Mouse (Mus musculus) cerebellum, adult 18-20 months (tissue): Measurements from ENCODE around the gene Neurl1a.

ENCODE experiments used
- DNase-seq, 2 experiments: peaks; one replicate each; pipeline ENCODE4 v3.0.0; 2021

Gene Neurl1a

GRCm38 (mm10) chr19:47216766-47217165 lies 38.1 kb downstream of the Neurl1a start:
- DNase-seq = no peak

- DNase-seq = no peak
Measured at GRCm38 (mm10) chr19:47219622-47220021, 41.0 kb downstream of the Neurl1a start.

GRCm38 (mm10) chr19:47220232-47220631 lies 41.6 kb downstream of the Neurl1a start:
- no peak for DNase-seq

- no peak for DNase-seq
Measured at GRCm38 (mm10) chr19:47221006-47221405, 42.4 kb downstream of the Neurl1a start.

DNA sequence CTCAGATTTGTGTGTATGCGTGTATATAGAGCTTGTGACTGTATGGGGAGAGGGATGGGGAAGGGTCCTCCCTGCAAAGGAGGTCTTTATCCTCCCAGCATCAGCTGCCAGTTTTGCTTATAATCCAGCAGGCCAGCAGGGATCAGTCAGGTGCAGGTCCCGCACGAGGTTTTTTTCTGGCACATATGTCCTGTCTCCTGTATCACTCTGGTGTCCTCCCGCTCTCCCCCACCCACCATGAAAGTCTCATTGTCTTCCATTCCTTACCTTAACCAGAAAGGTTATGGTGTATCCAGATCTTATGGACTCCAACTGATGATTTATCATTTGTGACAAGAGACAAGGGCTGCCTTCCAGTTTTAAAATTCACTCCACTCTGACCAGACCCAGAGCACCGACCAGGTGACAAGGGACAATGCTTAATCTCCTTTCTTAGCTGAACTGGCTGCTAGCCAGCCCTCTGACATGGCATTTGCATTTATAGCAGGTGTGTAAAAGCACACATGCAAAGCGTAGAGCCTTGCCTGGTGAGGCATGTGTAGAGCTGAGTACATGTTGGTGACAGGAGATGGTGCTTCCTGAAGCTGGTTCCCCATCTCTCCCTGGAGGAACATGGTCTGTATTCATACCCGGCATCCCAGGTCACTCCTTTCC lies 43.0 kb downstream of the Neurl1a start:
- DNase-seq = peak in 1 of 2 experiments; percentile 58

DNA sequence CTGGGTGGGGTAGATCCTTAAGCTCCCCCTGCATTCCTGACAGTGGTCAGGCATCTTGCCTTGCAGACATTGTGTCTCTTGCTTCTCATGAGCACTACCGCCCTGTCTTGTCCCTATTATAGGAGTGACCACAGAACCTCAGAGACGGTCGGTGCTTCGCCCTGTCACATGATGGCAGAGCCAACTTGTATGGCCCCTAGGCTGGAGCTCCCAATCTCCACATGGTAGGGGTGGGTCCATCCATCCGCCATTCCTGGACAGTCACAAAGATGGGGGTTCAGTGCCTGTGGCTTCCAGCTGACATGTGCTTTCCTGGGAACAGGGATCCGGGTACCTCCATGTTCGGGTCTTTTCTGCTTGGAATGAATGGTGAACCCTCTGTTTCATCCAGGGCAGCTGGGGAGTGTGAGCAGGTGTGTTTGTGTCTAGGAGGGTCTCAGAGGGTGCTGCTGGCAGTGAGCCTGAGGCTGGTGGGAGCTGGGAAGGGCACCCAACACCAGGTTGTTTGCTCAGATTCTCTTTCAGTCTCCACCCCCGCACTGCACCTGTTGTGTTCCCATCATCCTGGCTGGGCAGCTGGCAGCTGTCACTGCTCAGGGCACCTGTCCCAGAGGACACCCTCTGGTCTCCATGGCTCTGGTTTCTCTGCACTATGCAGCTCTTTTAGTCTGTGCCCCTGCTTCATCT lies 43.7 kb downstream of the Neurl1a start:
- peak; percentile 86 to 87 for DNase-seq

GRCm38 (mm10) chr19:47222841-47223557 lies 44.4 kb downstream of the Neurl1a start:
- DNase-seq = peak in 1 of 2 experiments; percentile 59

- no peak for DNase-seq
Measured at GRCm38 (mm10) chr19:47224743-47225142, 46.1 kb downstream of the Neurl1a start.

GRCm38 (mm10) chr19:47225791-47226190 lies 47.2 kb downstream of the Neurl1a start:
- peak; percentile 67 to 72 for DNase-seq

GRCm38 (mm10) chr19:47228725-47229252 lies 50.2 kb downstream of the Neurl1a start:
- DNase-seq = peak; percentile 81 to 82

DNA sequence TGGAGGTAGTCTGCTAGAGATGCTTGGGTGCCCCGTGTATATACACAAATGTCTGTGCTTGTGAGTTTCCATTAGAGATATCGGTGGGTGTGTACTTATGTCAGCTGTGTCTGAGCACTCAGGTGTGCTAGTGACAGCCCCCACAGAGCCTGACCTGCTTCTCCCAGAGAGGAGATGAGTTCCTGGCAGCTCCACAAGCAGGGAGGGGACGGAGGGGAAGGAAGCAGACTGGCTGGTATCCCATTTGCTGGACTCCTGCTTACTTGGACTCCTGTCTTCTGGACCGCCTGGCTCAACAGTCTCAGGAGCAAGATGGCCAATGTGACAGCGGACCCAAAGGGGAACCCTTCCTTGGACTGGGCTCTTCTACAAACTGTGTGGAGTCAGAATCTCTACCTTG lies 50.8 kb downstream of the Neurl1a start:
- peak; percentile 81 to 93 for DNase-seq

DNA sequence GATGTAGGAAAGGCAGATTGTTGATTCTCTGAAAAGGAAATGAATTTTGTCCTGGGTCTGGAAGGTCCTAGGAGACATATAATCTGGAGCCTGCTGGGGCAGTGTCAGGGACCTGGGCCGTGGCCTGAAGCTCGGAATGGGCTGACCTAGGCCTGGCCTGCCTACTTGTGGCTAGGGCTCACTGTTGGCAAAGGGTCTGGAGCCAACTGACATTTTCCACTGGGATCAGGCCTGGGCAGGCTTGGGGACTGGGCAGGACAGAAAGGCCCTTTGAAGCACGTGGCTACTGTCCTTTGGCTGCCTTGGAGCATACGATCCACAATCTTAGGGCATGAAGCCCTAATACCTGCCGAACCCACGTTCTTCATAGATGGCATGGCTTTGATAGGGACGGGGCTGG lies 51.5 kb downstream of the Neurl1a start:
- DNase-seq = no peak

GRCm38 (mm10) chr19:47230682-47231081 lies 52.1 kb downstream of the Neurl1a start:
- DNase-seq = no peak

DNA sequence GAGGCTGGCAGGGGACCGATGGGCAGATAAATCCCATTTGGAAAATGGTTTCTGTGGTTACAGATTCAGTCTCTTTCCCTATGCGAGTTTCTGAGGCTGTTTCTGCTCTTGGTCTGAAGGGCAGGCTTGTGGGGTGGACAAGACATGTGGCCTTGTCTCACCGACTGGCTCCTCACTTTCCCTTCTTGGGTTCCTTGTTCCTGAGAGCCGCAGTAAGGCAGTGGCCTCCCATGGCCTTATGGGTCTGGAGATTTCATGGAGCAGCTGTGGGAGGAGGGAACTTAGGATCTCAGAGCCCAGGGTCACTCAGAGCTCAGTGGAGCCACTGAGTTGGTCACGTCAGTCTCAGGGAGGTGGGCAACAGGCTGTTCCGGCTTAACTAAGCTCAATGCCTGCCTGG lies 52.8 kb downstream of the Neurl1a start:
- DNase-seq = no peak

- DNase-seq = no peak
Measured at GRCm38 (mm10) chr19:47232077-47232865, 53.7 kb downstream of the Neurl1a start.

DNA sequence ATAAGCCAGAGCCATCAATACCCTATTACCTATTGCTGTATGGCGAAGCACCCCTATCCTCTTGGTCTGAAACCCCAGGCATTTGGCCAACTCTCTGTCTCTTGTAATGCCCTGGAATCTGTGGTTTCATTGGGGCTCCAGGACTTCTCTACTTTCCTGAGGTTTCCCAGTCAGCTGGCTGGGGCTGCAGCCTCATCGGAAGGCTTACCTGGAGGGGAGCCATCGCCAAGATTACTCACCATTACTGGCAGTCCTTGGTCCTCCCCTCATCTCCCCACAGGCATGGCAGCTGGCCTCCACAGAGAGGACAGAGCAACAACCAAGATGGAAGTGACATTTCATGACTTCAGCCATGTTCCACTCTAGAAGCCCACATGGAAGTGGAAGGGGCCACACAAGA lies 54.5 kb downstream of the Neurl1a start:
- peak; percentile 53 to 59 for DNase-seq

- DNase-seq = no peak
Measured at GRCm38 (mm10) chr19:47240076-47240475, 61.5 kb downstream of the Neurl1a start.

- DNase-seq = no peak
Measured at GRCm38 (mm10) chr19:47240957-47241356, 62.3 kb downstream of the Neurl1a start.

- DNase-seq = no peak
Measured at GRCm38 (mm10) chr19:47242227-47242626, 63.6 kb downstream of the Neurl1a start.

DNA sequence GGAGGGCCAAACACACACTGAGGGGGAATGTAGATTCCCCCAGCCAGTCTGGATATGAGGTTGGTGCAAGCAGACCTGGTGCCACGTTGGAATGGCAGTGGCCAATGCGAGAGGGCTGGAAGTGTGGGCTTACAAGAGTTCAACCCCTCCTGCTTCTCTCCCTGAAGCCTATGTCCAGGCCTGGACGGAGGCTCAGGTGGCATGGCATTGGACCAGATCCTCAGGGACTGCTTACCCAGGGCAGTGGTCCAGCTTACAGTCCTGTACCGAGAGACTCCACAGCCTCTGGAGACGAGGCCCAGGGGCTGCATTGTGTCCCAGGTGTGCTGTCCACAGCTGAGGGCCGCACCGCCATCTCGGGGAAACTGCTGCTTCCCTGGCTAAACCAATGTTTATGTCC lies 66.9 kb downstream of the Neurl1a start:
- no peak for DNase-seq

DNA sequence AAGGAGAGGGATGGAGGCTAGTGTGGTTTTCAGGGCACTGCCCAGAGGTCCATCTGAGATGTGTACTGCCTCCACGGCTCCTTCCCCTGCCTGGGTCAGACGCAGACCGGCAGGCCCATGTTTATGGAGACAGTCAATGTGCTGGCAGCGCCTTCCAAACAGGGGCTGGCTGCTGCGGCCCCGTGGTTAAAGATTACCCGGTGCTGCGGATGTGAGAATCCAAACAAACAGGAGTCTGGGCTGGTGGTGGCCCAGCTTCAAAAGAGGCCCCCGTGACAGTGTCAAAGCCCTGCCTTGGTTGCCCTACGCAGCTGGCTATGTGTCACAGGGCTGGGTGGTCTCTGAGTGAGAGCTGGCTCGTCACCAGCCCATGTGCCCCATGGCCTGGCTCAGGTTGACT lies 69.2 kb downstream of the Neurl1a start:
- DNase-seq = no peak

GRCm38 (mm10) chr19:47248296-47248695 lies 69.7 kb downstream of the Neurl1a start:
- DNase-seq = no peak
